Mouse (Mus musculus) ES-Bruce4 (cell line): ENCODE measurements around the gene Dync1i2. TPM values are rescaled to one million over a fixed set of nuclear protein-coding genes. Genes with fewer than 3 reads are reported as not detected.
A peak's percentile ranks its signal among the peaks of the same experiment; 100 is the strongest.

ENCODE experiments used
- H3K27ac ChIP-seq: 2 replicates; pipeline ENCODE4 v1.5.1; 2012; ENCODE audit warnings: low read length, inconsistent platforms; ENCODE audit not compliant: insufficient read depth
- H3K27me3 ChIP-seq: 2 replicates; pipeline ENCODE4 v1.6.1; 2012; ENCODE audit warnings: mild to moderate bottlenecking, low read length, inconsistent platforms; ENCODE audit not compliant: control insufficient read depth, poor library complexity, insufficient read depth, severe bottlenecking
- H3K36me3 ChIP-seq: 2 replicates; pipeline ENCODE4 v1.6.1; 2012; ENCODE audit warnings: inconsistent platforms, mild to moderate bottlenecking, low read length, moderate library complexity; ENCODE audit not compliant: control insufficient read depth, poor library complexity, insufficient read depth, severe bottlenecking
- H3K4me1 ChIP-seq: one replicate; pipeline ENCODE4 v1.8.1; 2011; ENCODE audit warnings: low read length; ENCODE audit not compliant: control insufficient read depth, insufficient read depth
- H3K4me3 ChIP-seq: 2 replicates; pipeline ENCODE4 v1.5.1; 2011; ENCODE audit warnings: low read depth, mild to moderate bottlenecking, low read length
- H3K9ac ChIP-seq: 2 replicates; pipeline ENCODE4 v1.6.1; 2012; ENCODE audit warnings: low read depth, mild to moderate bottlenecking, inconsistent platforms; ENCODE audit not compliant: poor library complexity, severe bottlenecking
- H3K9me3 ChIP-seq: replicated peaks from 2 replicates; pipeline ENCODE4 v1.6.1; 2012; ENCODE audit warnings: mild to moderate bottlenecking, low read length, inconsistent platforms; ENCODE audit not compliant: control insufficient read depth, poor library complexity, insufficient read depth, severe bottlenecking
- CTCF ChIP-seq: IDR thresholded peaks from one replicate; pipeline ENCODE4 v1.8.1; 2011; ENCODE audit warnings: low read depth, low read length
- EP300 ChIP-seq: IDR thresholded peaks from 2 replicates; pipeline ENCODE4 v1.6.1; 2011; ENCODE audit warnings: low read depth, low read length; ENCODE audit not compliant: insufficient read depth
- POLR2A ChIP-seq: IDR thresholded peaks from one replicate; pipeline ENCODE4 v1.8.1; 2011; ENCODE audit warnings: low read length; ENCODE audit not compliant: insufficient read depth
- polyA plus RNA-seq: library from polyadenylated mRNA; stranded (reverse); fragments of >200 nt; gene quantifications from 2 replicates; pipeline ENCODE4 v1.2.4, GENCODE M21; 2011; ENCODE audit warnings: low read depth; ENCODE audit not compliant: missing spikeins, insufficient read depth, insufficient read length

The Dync1i2 gene
- polyA plus RNA-seq, 1 experiment = 140 TPM

DNA sequence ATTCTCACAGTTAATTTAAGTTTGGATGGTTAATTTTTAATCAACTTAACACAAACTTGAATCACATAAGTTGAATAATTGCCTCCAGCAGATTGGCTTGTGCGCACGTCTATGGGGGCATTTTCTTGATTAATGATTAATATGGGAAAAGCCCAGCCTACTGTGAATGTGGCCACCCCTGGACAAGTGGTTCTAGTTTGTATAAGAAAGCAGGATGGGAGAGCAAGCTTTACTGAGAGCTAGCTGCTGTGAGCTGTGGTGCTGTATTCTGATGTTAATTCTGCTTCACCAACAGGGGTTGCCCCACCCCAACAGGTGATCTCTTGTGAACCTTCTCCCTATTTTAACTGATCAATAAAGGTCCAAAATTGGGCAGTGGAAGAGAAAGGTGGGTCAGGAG, 22.6 kb upstream of the Dync1i2 start:
- no peak overlapping the region for H3K9ac ChIP-seq
- H3K27ac ChIP-seq = peak overlapping the region; percentile 73
- H3K4me1 ChIP-seq = peaks cover 2% of the 10 kb centered on the region
- no peaks in the 10 kb centered on the region for H3K36me3 ChIP-seq
- H3K9me3 ChIP-seq = 0 out of 2 replicates have a peak, but pooled peaks cover 2% of the 10 kb centered on the region
- no peak for TF ChIP-seq CTCF
- no peak for TF ChIP-seq POLR2A
- peak; percentile 35; the same call in 1 of the 2 replicates for TF ChIP-seq EP300
- no peaks in the 10 kb centered on the region; the same call in 1 of the 2 replicates for H3K27me3 ChIP-seq
- peak overlapping the region; percentile 32; the same call in 1 of the 2 replicates for H3K4me3 ChIP-seq

DNA sequence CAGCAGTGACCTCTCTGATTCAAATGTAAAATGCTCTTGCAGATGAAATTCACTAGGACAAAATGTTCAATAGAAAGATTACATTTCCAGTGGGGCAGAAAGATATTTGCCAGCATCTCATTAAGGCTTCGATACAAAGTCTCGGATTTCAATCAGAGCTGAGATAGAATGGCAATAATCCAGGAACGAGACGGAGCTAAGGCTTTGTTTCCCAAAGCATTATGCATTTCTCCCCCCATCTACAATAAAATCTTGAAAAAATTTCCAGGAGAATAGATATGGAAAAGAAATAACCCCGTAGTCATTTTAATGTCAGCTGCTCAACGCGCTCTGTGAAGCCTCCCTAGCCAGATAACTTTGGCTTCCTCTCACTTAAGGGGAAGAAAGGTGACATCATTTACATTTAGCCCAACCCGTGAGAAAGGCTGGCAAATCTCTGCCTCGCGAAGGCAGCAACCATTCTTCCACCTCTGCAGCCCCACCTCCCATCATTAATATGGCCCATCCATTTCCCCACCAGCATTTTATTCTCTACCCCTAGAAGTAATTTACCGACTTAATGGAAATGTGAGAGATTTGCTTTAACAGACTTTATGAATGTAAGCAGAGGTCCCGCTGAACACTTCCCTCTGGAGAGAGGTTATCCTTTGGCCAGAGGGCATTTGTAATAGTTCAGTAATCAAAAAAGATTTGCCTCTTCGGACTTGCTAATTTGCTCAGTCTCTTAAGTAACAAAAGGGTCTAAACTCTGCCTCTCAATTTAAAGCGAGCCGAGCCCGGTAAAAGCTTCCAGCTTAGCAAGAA, 19.9 kb upstream of the Dync1i2 start:
- H3K27ac ChIP-seq = no peak overlapping the region
- H3K4me3 ChIP-seq = no peak overlapping the region
- H3K9ac ChIP-seq = no peak overlapping the region; the same call in 1 of the 2 replicates

DNA sequence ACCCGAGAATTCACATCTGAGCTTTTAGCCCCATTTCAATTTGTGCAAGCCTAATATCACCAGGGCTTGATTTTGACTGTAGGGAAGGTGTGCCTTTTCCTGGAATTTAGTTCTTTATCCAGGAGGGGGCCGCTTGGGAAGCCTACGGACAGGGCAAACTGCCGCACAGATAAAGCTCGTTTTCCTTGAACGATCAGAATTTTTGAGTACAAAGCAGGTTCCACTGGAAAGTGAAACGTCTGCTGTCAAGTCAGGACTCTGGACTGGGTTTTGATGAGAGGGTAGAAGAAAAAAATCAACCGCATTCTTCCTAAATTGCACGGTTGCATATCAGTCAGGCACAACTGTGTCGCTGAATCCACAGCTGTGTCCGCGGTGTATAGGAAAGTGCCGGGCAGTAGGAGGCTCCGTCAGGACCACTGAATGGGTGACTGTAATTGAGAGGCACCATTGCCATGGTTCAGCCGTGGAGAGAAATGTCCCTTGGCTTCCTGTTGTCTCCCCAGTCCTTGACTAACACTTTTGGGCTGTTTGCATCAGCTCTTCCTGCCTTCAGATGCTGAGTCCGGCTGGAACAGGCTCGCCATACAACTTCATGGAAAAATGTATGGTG, 19.2 kb upstream of the Dync1i2 start:
- TF ChIP-seq POLR2A (no peak), CTCF (no peak), EP300 (no peak)
- H3K27me3 ChIP-seq = no peaks in the 10 kb centered on the region; the same call in 1 of the 2 replicates
- 0 out of 2 replicates have a peak, but pooled peaks cover under 1% of the 10 kb centered on the region for H3K9me3 ChIP-seq
- H3K4me1 ChIP-seq = peaks cover 2% of the 10 kb centered on the region
- no peak overlapping the region for H3K27ac ChIP-seq
- no peak overlapping the region for H3K4me3 ChIP-seq
- H3K36me3 ChIP-seq = no peaks in the 10 kb centered on the region
- H3K9ac ChIP-seq = no peak overlapping the region; the same call in 1 of the 2 replicates

More for the DNA sequence above, 19.9 kb upstream of the Dync1i2 start:
- H3K9me3 ChIP-seq = 0 out of 2 replicates have a peak, but pooled peaks cover 2% of the 10 kb centered on the region
- H3K4me1 ChIP-seq = peaks cover 2% of the 10 kb centered on the region
- no peaks in the 10 kb centered on the region; the same call in 1 of the 2 replicates for H3K27me3 ChIP-seq
- TF ChIP-seq POLR2A = no peak
- no peak for TF ChIP-seq CTCF
- no peak for TF ChIP-seq EP300
- no peaks in the 10 kb centered on the region for H3K36me3 ChIP-seq

DNA sequence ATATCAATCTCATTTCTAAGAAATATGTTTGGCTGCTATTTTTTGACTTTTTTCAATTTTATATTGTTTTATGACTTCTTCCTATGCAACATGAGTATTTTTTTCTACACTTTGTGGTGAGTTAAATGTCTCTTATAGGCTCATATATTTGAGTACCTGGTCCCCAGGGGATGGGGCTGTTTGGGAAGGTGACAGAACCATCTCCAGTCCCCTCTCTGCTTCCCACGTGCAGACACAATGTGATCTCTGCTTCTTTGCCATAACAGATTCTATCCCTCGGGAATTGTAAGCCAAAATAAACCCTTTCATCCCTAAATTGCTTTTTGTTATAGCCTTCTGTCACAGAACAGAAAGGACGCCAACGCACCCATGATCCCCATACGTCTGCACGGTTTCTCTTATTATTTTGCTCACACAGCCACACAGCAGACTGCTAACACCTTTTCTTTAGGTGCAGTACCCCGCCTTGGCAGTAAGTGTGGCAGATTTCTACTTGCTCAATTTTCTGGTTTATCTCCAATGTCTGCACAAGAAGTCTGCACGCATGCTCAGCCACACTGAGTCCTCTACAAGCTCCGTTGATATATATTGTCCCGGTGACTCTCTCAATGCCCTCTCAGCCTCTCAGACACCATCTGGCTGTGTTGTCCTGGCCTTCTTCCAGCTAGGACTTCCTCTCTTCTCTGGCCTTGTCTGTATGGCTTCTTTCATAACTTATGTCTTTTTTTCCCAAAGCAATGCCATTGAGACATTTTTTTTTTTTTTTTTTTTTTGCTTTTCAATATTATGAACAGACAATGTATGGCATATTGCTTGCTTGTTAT, 17.2 kb upstream of the Dync1i2 start:
- Histone ChIP-seq H3K9ac (no peak overlapping the region), H3K36me3 (no peaks in the 10 kb centered on the region), H3K4me1 (no peaks in the 10 kb centered on the region), H3K27me3 (no peaks in the 10 kb centered on the region; the same call in 1 of the 2 replicates), H3K4me3 (no peak overlapping the region), H3K27ac (no peak overlapping the region), H3K9me3 (no peaks in the 10 kb centered on the region)
- TF ChIP-seq EP300 (no peak), CTCF (no peak), POLR2A (no peak)

DNA sequence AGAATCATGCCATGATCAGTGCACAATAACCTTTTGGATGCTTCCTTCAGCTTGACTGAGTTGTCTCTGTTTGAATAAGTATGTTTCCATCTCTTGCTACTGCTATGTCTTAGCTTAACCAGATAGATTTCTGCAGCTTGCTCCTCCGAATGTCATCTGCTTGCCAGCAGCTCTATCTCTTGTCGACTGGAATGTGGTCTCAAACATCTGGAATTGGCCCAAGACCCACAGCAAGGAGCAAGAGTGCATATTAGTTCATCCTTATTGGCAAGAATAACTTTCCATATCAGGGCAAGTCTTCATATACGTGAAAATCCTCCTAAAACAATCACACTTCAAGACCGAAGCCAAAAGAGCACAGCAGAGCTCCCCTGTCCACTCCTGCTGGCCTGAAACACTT, 14.6 kb upstream of the Dync1i2 start:
- no peak overlapping the region for H3K4me3 ChIP-seq
- no peak overlapping the region for H3K9ac ChIP-seq
- H3K36me3 ChIP-seq = no peaks in the 10 kb centered on the region
- no peaks in the 10 kb centered on the region for H3K27me3 ChIP-seq
- TF ChIP-seq POLR2A (no peak), CTCF (no peak), EP300 (no peak)
- H3K27ac ChIP-seq = no peak overlapping the region
- no peaks in the 10 kb centered on the region for H3K4me1 ChIP-seq
- no peaks in the 10 kb centered on the region for H3K9me3 ChIP-seq
